Mouse (Mus musculus): Measurements from ENCODE around the gene Cd36. TPM values are rescaled to one million over a fixed set of nuclear protein-coding genes. Genes with fewer than 3 reads are reported as not detected.

The Cd36 gene
- total RNA-seq, 2 experiments from 2014 or later: 395 to 448 TPM

DNA sequence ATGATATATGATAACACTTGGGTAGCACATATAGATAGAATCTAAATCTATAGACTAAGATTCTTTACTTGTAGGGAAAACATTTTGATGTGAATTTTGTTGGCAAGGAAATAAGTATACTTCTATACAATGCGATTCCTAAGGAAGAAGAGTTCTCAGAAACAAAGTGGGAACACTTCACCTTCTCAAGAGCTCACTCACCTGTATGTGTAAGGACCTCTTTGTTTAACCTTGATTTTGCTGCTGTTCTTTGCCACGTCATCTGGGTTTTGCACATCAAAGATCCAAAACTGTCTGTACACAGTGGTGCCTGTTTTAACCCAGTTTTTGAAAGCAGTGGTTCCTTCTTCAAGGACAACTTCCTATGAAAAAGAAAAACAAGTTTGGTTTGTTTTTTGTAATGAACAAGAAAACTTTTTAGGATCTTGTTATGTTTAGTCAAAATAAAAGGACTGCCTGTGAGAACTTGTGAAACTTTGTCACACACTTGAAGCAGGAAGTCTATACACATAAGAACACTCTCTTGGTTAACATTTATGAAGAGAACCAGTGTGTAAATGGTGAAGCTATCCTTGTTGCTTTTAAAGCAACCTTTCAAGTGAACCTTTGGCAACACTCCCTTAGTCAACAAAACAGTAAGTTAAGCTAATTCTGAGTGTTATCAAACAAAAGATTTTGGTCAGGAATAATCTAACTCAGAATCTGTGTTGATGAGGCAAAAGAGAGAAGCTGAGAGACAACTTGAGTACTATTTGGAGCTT is 68.2 kb downstream of the Cd36 start:
- DNase-seq (ENCODE audit: low spot score in 2 of 2): no peak

DNA sequence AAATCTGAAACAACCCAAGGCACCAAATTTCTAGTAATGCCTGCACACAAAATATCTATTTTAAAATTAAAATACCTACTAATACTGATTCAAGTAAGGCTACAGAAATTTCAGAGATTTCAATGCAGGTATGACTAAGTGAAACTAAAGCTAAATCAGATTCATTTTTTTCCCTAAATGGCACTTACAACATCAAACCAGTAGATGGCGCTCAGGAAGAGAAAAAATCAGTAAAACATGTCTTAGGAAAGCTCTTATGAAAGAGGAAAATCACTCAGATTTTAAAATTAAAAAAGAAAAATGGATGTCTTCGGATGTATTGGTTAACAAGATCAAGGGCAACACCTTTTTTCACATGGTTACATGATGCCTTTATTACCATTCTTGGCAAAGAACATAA is 72.4 kb downstream of the Cd36 start:
- no peak for DNase-seq (ENCODE audit: low spot score in 2 of 2)

DNA sequence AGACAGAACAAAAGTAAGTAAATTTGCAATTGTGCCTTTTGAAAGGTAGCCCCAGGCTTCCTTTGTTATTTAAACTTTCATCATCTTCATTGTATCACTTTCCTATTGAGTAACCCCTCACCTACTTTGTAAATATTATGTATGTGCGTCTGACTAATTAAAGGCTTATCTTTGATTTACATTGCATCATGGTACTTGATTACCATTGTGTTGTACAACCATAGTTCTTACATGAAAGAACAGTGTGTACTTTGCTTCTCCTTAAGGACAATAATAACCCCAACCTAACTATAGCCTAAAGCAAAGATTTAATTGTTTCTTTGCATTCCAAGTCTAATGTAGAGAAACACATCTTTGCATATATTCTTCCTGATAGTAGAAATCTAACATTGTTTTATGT is 78.3 kb downstream of the Cd36 start:
- no peak for DNase-seq (ENCODE audit: low spot score in 2 of 2)

DNA sequence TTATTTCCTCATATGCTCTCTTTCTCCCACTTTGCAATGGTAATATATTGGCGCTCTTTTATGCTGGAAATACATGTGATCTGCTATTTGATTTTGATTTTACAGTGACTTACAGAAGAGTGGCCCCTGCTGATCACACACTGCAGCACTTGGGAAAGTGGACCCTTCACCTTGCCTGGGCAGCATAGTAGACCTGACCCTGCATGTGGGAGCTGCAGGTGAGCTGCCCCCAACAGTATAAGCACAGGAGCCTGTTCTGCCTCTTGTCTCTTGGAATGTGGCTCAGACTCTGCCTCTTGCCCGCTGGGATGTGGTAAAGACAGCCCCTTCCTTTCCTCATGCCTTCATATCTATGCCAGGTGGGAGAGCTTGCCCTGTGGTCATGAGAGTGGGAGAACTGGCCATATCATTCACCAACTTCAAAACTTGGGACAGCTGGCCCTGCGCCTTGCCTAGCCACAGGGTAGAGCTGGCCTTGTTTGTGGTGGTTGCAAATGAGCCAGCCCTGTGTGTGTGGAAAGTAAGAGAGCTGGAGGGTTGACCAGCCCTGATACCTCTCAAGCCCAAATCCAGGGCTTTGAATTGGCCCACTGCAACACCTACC is 81.7 kb downstream of the Cd36 start:
- no peak for DNase-seq (ENCODE audit: low spot score in 2 of 2)

DNA sequence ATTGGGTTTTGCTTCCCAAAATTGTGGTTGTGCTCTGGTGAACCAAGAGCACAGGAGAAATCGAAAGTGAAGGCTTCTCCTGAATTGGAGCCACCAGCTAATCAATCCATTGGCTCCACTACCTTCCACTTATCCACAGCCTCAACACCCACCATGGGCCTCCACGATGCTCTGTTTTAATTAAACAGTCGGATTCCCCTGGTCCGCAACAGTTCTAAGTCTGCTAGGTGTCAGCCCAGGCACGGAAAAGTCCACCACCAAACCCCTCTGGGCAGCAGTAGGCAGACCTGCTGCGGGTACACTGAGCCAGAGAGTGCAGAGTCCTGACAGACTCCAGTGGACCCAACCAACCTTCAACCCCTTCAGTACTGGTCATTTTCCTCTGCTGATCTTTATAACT is 112.0 kb downstream of the Cd36 start:
- DNase-seq (ENCODE audit: low spot score in 2 of 2): peak; percentile 23 to 40

DNA sequence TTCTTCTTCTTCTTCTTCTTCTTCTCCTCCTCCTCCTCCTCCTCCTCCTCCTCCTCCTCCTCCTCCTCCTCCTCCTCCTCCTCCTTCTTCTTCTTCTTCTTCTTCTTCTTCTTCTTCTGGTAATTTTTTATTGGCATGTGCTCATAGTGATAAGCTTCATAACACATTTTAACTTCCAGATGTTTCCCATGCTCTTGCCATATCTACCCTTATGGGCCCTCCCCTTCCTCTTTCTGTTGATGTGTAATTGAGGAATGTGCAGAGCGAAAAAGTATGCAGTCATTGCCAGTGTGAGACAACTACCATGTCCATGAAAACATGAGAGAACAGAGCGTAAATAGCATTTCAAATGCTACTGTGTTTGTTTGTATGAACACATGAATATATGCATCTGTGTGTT is 118.3 kb downstream of the Cd36 start:
- DNase-seq (ENCODE audit: low spot score in 2 of 2): no peak

DNA sequence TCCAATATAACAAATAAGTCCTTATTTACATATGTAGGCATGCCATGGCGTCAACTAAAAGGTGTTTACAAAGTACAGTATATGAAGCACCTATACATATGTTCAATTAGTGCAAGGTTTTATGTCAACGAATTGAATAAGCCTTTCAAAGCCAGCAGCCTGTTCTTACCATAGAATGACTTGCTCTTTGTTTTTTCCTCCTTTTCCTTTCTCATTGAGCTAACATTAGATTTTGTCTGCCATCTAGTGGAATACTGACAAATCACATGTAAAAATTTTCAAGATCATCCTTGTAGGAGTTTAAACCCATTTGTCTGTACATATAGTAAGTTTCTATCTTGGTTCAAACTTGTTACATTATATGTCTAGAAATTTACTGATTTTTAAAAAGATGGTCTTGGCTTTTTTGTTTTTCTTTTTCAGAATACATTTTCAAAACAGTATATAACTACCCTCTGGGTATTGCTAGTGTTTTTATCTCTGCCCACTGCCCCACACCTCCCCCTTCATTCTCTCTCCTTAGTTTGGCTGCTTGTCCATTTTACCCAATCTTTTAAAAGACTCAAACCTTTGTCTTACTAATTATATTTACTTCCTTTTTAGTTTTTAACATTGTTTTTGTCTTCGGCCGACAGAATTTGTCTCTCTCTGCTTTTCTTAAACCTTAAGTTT is 122.5 kb downstream of the Cd36 start:
- DNase-seq (ENCODE audit: low spot score in 2 of 2): no peak

DNA sequence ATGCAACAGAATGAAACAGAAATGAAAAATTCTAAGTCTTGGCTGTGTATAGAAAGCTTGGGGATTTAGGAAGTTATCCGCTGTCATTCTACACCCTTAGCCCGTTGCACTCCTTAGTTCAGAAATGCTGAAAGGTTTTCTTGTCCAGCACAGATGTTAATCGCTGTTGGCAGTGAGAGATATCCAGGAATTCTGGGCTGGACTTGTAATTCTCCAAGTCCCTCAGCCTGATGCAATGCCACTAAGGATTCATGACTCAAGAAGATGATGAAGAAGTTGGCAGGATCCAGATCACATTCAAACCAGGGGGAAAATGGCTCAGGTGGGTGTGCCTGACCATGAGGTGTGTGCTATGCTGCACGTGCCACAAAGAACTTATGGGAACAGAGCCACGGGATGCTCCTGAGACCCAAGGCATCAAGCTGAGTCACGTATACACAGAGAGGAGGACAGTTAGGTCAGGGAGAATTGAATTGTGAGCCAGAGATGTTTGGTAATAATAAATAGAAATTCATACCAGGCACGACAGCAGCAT is 135.1 kb downstream of the Cd36 start:
- peak in 1 of 2 experiments; percentile 44 for DNase-seq (ENCODE audit: low spot score in 2 of 2)

DNA sequence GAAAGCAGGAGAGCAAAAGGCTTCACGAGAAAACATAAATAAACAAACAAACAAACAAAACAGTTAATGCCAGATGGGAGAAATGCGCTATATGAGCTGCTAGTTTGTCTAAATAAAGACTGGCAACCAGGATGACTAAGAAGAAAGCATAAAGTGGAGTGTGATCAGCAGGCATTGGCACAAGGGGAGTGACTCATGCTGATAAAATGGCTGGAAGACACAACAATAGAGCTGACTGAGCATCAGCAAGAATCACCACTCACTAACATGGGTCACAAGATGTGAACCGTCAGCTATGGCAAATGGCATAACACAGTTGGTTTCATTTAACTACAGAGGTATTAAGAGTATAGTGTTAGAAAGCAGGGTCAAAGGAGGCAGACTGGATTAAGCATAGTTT is 140.3 kb downstream of the Cd36 start:
- no peak for DNase-seq (ENCODE audit: low spot score in 2 of 2)

DNA sequence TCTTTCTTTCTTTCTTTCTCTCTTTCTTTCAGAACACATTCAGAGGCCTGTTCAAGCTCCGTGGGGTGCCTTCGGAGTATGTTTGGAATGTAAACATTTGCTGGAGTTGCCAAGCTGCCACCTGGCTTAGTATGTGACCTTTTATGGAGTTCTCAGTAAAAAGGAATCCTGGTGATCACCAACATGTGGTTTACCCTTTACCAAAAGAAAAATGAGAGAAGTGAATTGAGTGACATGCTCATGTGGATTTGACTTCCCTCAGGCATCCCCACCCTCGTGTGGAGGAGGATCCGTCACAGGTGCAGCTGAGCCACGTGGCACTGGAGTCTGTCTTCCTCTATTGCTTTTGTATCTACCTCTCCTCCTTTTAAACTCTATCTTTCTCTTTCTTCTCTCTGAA is 141.5 kb downstream of the Cd36 start:
- no peak for DNase-seq (ENCODE audit: low spot score in 2 of 2)

DNA sequence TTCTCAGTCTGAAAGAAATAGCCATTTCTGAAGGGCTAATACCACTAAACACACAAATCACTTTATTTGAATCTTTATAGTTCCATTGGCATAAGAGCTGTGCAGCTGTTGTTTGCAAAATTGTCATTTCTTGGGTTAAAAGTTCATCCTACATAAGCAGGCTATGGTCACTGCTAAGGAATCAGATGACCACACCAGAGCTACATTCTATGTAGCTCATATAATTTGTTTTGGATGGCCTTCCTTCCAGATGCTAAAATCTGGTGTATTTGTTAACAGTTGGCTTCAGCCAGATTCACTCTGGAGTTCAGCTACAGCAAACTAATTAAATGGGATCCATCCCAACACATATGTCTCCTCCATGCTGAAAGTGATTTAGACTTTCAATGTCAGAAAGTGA is 142.1 kb downstream of the Cd36 start:
- DNase-seq (ENCODE audit: low spot score in 2 of 2): no peak

DNA sequence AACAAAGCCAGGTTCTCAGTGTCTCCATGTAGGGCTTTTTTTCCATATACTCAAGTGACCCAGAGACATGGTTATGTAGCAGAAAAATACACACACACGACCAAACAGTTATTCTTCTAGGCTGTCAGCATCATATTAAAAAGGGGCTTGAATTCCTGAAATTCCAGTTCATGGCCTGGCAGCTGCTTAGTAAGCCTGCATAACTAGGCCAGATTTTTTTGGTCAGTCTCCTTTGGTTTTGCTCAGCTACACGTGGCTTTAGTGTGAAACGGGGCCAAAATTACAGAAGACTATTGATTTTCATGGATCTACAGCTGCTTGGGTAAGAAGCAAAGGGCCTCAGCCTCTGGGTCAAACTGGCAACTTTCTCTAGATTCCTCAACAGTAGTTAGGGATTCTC is 148.8 kb downstream of the Cd36 start:
- DNase-seq (ENCODE audit: low spot score in 2 of 2): peak in 1 of 2 experiments; percentile 26

Other genes starting within 250 kb of the Cd36 start
- under 1 TPM in 1 of 2 experiments, not detected in 1; 0.20 TPM for gene Gnat3, start 73.7 kb upstream of the Cd36 start, total RNA-seq (2021)

All from gastrocnemius, postnatal 4 days (tissue).